ENCODE assay signal across 19 mouse cellular contexts in genomic region chr11:96950767-96951166, GRCm38 (mm10). TPM values are rescaled to one million over a fixed set of nuclear protein-coding genes. Genes with fewer than 3 reads are reported as not detected.
DNase-seq lines count a peak whose midpoint lies in the region; ATAC-seq and TF ChIP-seq lines count a peak whose summit lies in the region.
"Had no signal": no experiment of that assay in that cellular context is flagged by ENCODE, and none has a peak within 500 bp of the region (broad histone marks: within the 10 kb centered on the region; RNA-seq: fewer than 3 reads in every experiment).

No protein-coding gene starts in this region.

- TF ChIP-seq POLR2A in bone marrow, adult 2 months (IDR thresholded peaks at IDR 0.05; ENCODE audit: borderline replicate concordance, control insufficient read depth, low read depth, low read length): no peak

- no peak for ATAC-seq in intestine, postnatal 0 days
- no peak for ATAC-seq in intestine, embryonic 16.5 days
- ATAC-seq: forebrain, embryonic 16.5 days; midbrain, embryonic 16.5 days; Patski had no signal

- no peak overlapping the region for H3K27ac ChIP-seq in intestine, postnatal 0 days (ENCODE audit: low read depth, low read length)
- no peak overlapping the region for H3K27ac ChIP-seq in intestine, embryonic 16.5 days (ENCODE audit: low read length)
- no peak overlapping the region for H3K27ac ChIP-seq in bone marrow, adult 2 months (ENCODE audit: control insufficient read depth, insufficient read depth, low read depth, low read length, poor library complexity)
- H3K27ac ChIP-seq: hindbrain, embryonic 12.5 days; kidney, embryonic 15.5 days had no signal

- 97% methylated on average over 3 of the region's 3 CpGs for WGBS in intestine, postnatal 0 days
- 96% methylated on average over 3 of the region's 3 CpGs for WGBS in intestine, embryonic 16.5 days
- 97% methylated on average over 3 of the region's 3 CpGs for WGBS in bone marrow, adult 2 months

- TF ChIP-seq CTCF in intestine, postnatal 0 days (IDR thresholded peaks at IDR 0.05; ENCODE audit: low read depth): peak; percentile 56
- TF ChIP-seq CTCF in bone marrow, adult 2 months (IDR thresholded peaks at IDR 0.05; ENCODE audit: control insufficient read depth, insufficient read depth, low read length): peak; percentile 31; the same call in 1 of the 2 replicates

- no peaks in the 10 kb centered on the region for H3K9me3 ChIP-seq in intestine, postnatal 0 days (ENCODE audit: control insufficient read depth)
- no peaks in the 10 kb centered on the region for H3K9me3 ChIP-seq in intestine, embryonic 16.5 days (ENCODE audit: control insufficient read depth, low read length)
- H3K9me3 ChIP-seq: hindbrain, embryonic 12.5 days; kidney, embryonic 15.5 days had no signal

- peaks cover 2% of the 10 kb centered on the region; the same call in 1 of the 2 replicates for H3K4me1 ChIP-seq in intestine, postnatal 0 days (replicated peaks; ENCODE audit: control insufficient read depth, insufficient read depth, low read length)
- peaks cover 8% of the 10 kb centered on the region; the same call in 1 of the 2 replicates for H3K4me1 ChIP-seq in intestine, embryonic 16.5 days (ENCODE audit: control insufficient read depth, insufficient read depth, low read length)
- H3K4me1 ChIP-seq in bone marrow, adult 2 months (ENCODE audit: control insufficient read depth, insufficient read depth, low read length): peaks cover 7% of the 10 kb centered on the region
- H3K4me1 ChIP-seq: hindbrain, embryonic 12.5 days had no signal

- H3K9ac ChIP-seq in intestine, postnatal 0 days (ENCODE audit: low read depth, low read length): no peak overlapping the region
- H3K9ac ChIP-seq in intestine, embryonic 16.5 days (ENCODE audit: low read depth, low read length): no peak overlapping the region
- H3K9ac ChIP-seq: hindbrain, embryonic 12.5 days; kidney, embryonic 15.5 days had no signal

- H3K36me3 ChIP-seq in intestine, postnatal 0 days (ENCODE audit: control insufficient read depth, insufficient read depth): peaks cover 42% of the 10 kb centered on the region
- H3K36me3 ChIP-seq in intestine, embryonic 16.5 days (ENCODE audit: control insufficient read depth, insufficient read depth, low read length): peaks cover 12% of the 10 kb centered on the region; the same call in 1 of the 2 replicates
- peaks cover 7% of the 10 kb centered on the region; the same call in 1 of the 2 replicates for H3K36me3 ChIP-seq in splenic B cell, adult 2 months (ENCODE audit: control insufficient read depth, insufficient read depth, low read length, poor library complexity, severe bottlenecking)

- H3K4me3 ChIP-seq in intestine, postnatal 0 days (ENCODE audit: low read depth, low read length): no peak overlapping the region
- no peak overlapping the region for H3K4me3 ChIP-seq in intestine, embryonic 16.5 days (ENCODE audit: low read length)
- no peak overlapping the region for H3K4me3 ChIP-seq in bone marrow, adult 2 months (replicated peaks; ENCODE audit: control insufficient read depth, low read depth, low read length)
- H3K4me3 ChIP-seq: hindbrain, embryonic 12.5 days; kidney, embryonic 15.5 days had no signal

- DNase-seq in thymus, postnatal 25 days: peak; percentile 36
- no peak for DNase-seq in thymus, postnatal 0 days (ENCODE audit: low spot score)
- DNase-seq in splenic B cell, adult 2 months (ENCODE audit: low read depth, low spot score): peak; percentile 53
- no peak for DNase-seq in natural killer cell, adult 2 months (ENCODE audit: low spot score in 2 of 2)
- no peak for DNase-seq in adrenal gland, postnatal 4 days (ENCODE audit: low spot score in 2 of 2)
- DNase-seq: adrenal gland, postnatal 25 days; cerebellum, adult 9-11 months; heart, adult 18-20 months; lung, postnatal 10 days; right cerebral cortex, postnatal 25 days had no signal

- H3K27me3 ChIP-seq in intestine, postnatal 0 days (replicated peaks; ENCODE audit: control insufficient read depth, insufficient read depth, low read length): no peaks in the 10 kb centered on the region
- H3K27me3 ChIP-seq in intestine, embryonic 16.5 days (replicated peaks; ENCODE audit: control insufficient read depth, insufficient read depth, low read length): no peaks in the 10 kb centered on the region
- no peaks in the 10 kb centered on the region for H3K27me3 ChIP-seq in splenic B cell, adult 2 months (ENCODE audit: control insufficient read depth, insufficient read depth, low read length, poor library complexity, severe bottlenecking)
- H3K27me3 ChIP-seq: hindbrain, embryonic 12.5 days; kidney, embryonic 15.5 days; Patski had no signal

- H3K4me2 ChIP-seq in intestine, postnatal 0 days (replicated peaks; ENCODE audit: low read depth): no peak overlapping the region
- no peak overlapping the region for H3K4me2 ChIP-seq in intestine, embryonic 16.5 days (ENCODE audit: low read depth, low read length)
- H3K4me2 ChIP-seq: hindbrain, embryonic 12.5 days; kidney, embryonic 15.5 days had no signal

RNA-seq across cellular contexts. Expression of gene Pnpo, which starts 7.0 kb away (rescaled TPM):
- 145 and 158 TPM in 2 replicates for polyA plus RNA-seq in intestine, postnatal 0 days (2015; fragmentation: Nextera tagmentation; extraction: Ambion mirVana)
- 125 and 141 TPM in 2 replicates for polyA plus RNA-seq in intestine, embryonic 16.5 days (2015; fragmentation: Nextera tagmentation; extraction: Ambion mirVana)
- polyA plus RNA-seq in thymus, postnatal 0 days (2015; fragmentation: Nextera tagmentation; extraction: Ambion mirVana): 39.0 and 39.5 TPM in 2 replicates
- polyA plus RNA-seq in bone marrow, adult 2 months (2011; ENCODE audit: insufficient read depth, insufficient read length, low replicate concordance, missing spikeins): 65.6 and 132 TPM in 2 replicates
- 10 to 100 TPM; 27.5 to 35.0 TPM for total RNA-seq in adrenal gland, postnatal 4 days (2021)

RNA-seq across cellular contexts. Expression of gene Prr15l, which starts 22.9 kb away (rescaled TPM):
- 138 and 141 TPM in 2 replicates for polyA plus RNA-seq in intestine, postnatal 0 days (2015; fragmentation: Nextera tagmentation; extraction: Ambion mirVana)
- polyA plus RNA-seq in intestine, embryonic 16.5 days (2015; fragmentation: Nextera tagmentation; extraction: Ambion mirVana): 116 and 121 TPM in 2 replicates
- 1.0 and 1.5 TPM in 2 replicates for polyA plus RNA-seq in thymus, postnatal 0 days (2015; fragmentation: Nextera tagmentation; extraction: Ambion mirVana)
- polyA plus RNA-seq in bone marrow, adult 2 months (2011; ENCODE audit: insufficient read depth, insufficient read length, low replicate concordance, missing spikeins): not detected in 2 replicates
- 1 to 10 TPM in 1 of 2 experiments, under 1 TPM in 1; 0.28 to 7.8 TPM for total RNA-seq in adrenal gland, postnatal 4 days (2021)
- total RNA-seq: left cerebral cortex, adult 8-10 months had no signal

RNA-seq across cellular contexts. Expression of gene Sp2, which starts 32.0 kb away (rescaled TPM):
- polyA plus RNA-seq in intestine, postnatal 0 days (2015; fragmentation: Nextera tagmentation; extraction: Ambion mirVana): 7.7 and 8.2 TPM in 2 replicates
- 13.2 and 13.8 TPM in 2 replicates for polyA plus RNA-seq in intestine, embryonic 16.5 days (2015; fragmentation: Nextera tagmentation; extraction: Ambion mirVana)
- polyA plus RNA-seq in thymus, postnatal 0 days (2015; fragmentation: Nextera tagmentation; extraction: Ambion mirVana): 19.2 and 21.9 TPM in 2 replicates
- 14.6 and 16.9 TPM in 2 replicates for polyA plus RNA-seq in bone marrow, adult 2 months (2011; ENCODE audit: insufficient read depth, insufficient read length, low replicate concordance, missing spikeins)
- 10 to 100 TPM; 23.3 to 26.0 TPM for total RNA-seq in adrenal gland, postnatal 4 days (2021)

RNA-seq across cellular contexts. Expression of gene Cdk5rap3, which starts 34.5 kb away (rescaled TPM):
- 64.1 and 68.9 TPM in 2 replicates for polyA plus RNA-seq in intestine, postnatal 0 days (2015; fragmentation: Nextera tagmentation; extraction: Ambion mirVana)
- 68.1 and 70.1 TPM in 2 replicates for polyA plus RNA-seq in intestine, embryonic 16.5 days (2015; fragmentation: Nextera tagmentation; extraction: Ambion mirVana)
- 105 and 116 TPM in 2 replicates for polyA plus RNA-seq in thymus, postnatal 0 days (2015; fragmentation: Nextera tagmentation; extraction: Ambion mirVana)
- polyA plus RNA-seq in bone marrow, adult 2 months (2011; ENCODE audit: insufficient read depth, insufficient read length, low replicate concordance, missing spikeins): 16.4 and 39.4 TPM in 2 replicates
- 10 to 100 TPM; 71.6 to 74.7 TPM for total RNA-seq in adrenal gland, postnatal 4 days (2021)

Comparison
In these comparisons a context has a peak if more than half of its experiments do, and no peak if none do; other contexts are left out.
1. DNase-seq: peak in thymus, postnatal 25 days (single experiment) and splenic B cell, adult 2 months (single experiment); none in thymus, postnatal 0 days (single experiment), natural killer cell, adult 2 months (0 of 2) and adrenal gland, postnatal 4 days (0 of 2).
2. RNA of gene Prr15l, which starts 22.9 kb away (polyA plus RNA-seq): 138 to 141 TPM in intestine, postnatal 0 days and 116 to 121 TPM in intestine, embryonic 16.5 days; 1.0 to 1.5 TPM in thymus, postnatal 0 days and not detected in bone marrow, adult 2 months; every median in the first group is over 10 times any median in the second.